Mouse (Mus musculus) gastrocnemius, postnatal 25 days (tissue): Measurements from ENCODE around the gene Tradd. TPM values are rescaled to one million over a fixed set of nuclear protein-coding genes. Genes with fewer than 3 reads are reported as not detected.

Source experiments
- DNase-seq: peaks from one replicate; pipeline ENCODE4 v3.0.0; 2022
- total RNA-seq, 2 experiments: library from RNA; stranded (reverse); gene quantifications; 1 replicate in 1 of 2; 2 replicates in 1 of 2; pipeline ENCODE4 v1.2.3; 2021

The Tradd gene
- total RNA-seq, 2 experiments from 2014 or later: 3.0 TPM

DNA sequence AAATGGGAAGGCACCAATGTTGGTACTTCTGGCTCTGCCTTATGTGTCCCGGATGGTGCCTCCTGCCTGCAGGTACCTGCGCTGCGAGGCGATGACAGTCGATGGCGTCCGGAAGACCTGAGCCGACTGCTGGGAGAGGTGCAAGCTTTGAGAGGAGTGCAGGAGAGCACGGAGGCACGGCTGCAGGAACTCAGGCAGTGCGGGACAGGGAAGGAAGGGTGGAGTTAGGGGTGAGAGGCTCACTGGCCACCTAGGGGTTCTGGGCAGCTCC is 6.4 kb upstream of the Tradd start:
- no peak for DNase-seq

DNA sequence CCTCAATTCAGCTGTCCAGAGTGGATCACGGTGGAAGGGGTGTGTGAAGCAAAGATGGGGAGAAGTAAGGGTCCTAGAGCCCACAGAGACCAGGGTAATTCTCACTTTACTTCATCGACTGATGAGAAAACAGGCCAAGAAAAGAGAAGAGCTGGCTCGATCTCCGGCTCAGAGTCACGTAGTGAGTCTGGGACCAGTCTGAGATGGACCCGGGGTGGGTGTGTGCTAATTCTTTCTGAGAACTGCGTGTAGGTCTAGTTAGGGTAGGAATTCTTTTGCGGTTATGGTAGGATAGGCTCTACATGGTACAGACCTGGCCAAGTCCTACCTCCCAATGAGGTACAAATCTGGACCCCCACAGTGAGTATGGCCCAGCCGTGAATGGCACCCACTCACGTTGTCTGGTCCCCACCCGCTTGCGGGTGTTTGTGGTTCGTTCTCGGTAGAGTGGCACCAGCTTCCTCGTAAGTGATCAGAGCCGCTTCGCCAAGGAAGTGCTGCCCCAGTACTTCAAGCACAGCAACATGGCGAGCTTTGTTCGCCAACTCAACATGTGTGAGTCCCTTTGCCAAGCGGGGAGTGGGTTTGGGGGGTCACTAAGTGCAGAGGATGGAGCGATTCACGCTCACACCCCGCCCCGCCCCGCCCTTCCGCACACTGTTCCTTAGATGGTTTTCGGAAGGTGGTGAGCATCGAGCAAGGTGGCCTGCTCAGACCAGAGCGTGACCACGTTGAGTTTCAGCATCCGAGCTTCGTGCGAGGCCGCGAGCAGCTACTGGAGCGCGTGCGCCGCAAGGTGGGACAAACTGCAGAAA is 5.9 kb upstream of the Tradd start:
- DNase-seq: no peak

DNA sequence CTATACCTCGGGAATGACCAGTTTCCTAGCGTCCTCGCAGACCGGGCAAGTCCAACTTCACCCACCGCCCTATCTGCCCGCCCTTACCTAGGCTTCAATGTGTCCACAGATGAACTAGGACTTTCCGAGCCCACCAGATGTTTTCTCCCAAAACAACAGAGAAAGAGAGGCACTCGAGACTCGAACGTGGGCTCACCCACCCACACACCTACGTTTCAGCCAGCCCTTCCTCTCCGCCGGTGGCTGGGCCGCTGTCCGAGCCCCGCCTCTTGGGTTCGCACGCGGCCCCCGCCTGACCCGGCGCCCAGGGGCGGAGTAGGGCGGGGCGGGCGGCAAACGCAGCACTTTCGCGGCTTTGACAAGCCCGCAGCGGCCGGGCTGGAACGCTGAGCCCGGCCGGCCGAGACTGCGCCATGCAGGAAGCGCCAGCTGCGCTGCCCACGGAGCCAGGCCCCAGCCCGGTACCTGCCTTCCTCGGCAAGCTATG is 5.1 kb upstream of the Tradd start, which contains the start of gene Hsf4:
Hsf4 (plus strand) TSS at position 341 of the 487 bp plus-strand sequence.
- DNase-seq: peak; percentile 71

DNA sequence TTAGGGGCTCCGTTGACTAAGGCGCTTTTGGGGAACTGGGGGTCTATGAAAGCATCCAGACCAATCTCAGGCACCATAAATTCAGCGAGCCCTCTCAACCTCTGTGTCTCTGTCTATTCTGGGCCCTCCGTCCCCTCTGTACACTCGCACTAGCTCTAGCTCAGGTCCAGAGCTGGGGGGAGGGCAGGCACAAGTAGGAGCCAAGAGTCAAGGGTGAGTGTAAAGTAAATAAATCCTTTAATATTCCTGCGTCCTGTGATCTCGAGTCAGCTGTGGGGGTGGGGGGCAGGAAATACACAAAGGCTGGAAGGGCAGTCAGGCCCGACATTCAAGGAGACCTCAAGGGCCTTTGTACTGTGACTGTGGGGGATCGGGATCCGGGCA is 4.7 kb upstream of the Tradd start:
- no peak for DNase-seq

DNA sequence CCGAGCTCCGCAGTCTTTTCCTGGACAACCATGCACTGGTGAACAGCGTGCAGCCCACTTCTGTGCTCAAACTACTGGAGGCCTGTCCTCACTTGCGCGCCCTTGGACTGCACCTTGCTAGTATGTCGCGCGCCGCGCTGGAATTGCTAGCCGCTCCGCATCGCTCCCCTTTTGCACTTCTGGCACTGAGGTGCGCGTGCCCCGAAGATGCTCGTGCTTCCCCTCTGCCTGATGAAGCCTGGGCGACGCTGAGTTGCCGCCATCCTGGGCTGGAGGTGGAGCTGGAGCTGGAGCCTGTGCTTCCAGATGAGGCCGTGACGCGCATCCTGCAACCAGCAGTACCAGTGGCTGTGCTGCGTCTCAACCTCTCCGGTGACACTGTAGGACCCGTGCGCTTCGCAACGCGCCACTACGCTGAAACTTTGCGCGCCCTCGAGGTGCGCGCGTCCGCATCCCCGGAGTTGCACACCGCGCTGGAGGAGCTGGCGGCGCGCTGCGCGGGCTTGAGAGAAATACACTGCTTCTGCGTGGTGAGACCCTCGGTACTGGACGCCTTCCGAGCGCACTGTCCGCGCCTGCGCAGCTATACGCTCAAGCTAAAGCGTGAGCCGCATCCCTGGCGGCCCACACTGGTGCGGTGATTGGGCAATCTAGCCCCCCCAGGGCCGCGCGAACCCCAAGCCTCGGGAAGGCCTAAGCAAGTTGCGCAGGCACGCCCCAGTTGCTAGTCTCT is 4.1 kb upstream of the Tradd start:
- DNase-seq: no peak

DNA sequence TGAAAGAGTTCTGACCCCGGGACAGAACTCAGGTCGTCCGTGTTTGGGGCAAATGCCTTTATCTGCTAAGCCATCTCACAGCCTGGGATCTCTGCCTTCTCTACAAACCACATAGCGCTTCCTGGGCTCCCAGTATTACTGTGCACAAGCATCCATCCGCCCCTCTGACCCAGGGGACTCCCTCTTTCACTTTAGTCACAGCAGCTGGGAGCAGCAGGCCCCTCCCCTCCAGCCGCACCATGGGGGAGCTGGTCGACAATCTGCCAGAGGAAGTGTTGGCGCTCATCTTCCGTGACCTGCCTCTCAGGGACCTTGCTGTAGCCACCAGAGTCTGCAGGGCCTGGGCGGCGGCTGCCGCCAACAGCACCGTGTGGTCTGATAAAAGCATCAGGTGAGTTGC is 2.4 kb upstream of the Tradd start:
- no peak for DNase-seq

DNA sequence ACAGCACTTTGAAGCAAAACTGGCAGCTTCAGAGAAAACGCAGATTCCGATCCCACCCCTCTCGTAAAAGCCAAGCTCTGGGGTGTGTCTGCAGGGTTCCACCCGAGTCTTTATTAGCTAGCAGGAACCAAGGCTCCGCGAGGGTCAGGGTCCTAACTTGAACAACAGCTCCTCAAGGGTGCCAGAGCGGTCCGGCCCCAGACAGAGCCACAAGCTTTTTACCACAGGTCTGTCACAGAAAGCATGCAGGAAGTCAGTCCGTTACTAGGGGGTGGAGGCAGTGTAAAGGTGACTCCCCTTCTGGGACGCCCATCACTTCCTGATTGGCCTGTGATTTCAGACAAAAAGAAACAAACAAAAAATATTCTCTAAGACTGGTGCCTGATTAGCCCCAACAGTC is 719 bp upstream of the Tradd start:
- no peak for DNase-seq

DNA sequence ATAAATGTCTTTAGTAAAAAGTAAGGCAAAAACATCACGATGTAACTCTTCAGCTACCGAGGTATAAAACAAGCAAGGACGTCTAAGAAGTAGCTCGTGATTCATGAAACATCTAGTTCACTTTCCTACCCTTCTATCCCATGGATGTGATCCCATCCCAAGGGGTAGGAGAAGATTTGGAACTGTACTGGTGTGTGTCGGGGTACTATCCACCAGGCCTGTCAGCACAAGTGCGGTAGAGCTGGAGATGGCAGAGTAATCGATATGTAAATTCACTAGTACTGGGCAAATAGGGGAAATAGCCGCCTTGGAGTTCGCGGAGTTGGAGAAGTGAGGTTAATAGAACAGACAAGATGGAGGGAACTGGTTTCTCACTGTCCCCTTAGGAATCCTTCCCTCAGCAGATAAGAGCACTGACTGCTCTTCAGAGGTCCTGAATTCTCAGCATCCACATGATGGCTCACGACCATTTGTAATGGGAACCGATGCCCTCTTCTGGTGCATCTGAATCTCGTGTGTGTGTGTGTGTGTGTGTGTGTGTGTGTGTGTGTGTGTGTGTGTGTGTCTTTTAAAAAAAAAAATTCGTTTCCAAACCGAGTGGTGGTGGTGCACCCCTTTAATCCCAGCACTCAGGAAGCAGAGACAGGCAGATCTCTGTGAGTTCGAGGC is 1.0 kb downstream of the Tradd start:
- no peak for DNase-seq

DNA sequence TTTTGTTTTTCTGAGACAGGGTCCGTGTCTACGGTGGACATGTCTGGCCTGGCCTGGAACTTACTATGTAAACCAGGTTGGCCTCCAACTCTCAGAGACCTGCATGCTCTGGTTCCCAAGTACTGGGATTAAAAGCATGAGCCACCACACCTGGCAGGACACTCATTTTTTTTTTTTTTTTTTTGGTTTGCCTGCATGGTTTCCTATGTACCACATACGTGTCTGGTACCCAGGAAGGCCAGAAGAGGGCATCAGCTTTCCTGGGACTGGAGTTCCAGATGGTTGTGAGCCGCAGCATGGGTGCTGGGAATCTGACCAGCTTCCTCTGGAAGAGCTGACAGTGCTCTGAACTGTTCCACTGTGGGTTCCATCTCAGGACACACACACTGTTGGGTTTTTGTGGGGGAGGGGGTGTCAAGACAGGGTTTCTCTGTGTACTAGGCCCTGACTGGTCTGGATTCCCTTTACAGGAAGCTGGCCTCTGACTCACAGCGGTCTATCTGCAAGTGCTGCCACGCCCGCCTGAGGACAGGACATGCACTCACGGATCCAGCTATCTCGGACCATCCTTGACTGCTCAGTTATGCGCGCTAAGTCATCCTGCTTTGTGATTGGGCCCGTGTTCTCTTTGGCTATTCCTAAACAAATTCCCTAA is 3.0 kb downstream of the Tradd start:
- DNase-seq: no peak

DNA sequence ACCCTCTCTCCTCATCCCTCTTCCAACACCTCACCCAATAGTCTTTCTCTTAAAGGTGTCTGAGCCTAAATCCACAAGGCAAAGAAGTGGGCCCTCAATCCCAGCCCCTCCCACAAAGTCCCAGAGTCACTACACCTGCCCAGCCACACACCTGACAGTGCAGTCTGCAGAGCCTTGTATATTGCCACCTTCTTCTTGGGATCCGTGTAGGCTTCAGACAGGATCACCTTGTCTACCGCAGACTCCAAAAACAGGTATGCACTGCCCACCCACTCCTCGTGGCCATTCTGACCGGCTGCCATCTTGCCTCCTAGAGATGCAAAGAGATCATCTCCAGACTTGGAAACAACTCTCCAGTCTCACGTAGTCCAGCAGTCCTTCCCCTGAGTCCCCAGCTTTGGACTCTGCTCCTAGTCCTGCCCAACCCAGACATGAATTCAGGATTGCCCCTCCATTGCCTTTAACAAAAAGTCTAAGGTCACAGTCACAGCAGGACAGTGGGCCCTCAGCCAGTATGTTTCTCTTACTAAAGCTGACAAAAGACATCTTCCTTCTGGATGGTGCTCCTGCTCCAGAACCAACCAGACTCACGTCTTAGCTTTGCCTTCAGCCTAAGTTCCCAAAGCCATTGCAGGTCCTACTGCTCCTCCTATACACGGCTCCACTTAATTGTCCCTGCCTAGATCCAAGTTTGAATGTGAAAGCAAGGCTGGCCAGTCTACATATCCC is 3.9 kb downstream of the Tradd start:
- DNase-seq: no peak

DNA sequence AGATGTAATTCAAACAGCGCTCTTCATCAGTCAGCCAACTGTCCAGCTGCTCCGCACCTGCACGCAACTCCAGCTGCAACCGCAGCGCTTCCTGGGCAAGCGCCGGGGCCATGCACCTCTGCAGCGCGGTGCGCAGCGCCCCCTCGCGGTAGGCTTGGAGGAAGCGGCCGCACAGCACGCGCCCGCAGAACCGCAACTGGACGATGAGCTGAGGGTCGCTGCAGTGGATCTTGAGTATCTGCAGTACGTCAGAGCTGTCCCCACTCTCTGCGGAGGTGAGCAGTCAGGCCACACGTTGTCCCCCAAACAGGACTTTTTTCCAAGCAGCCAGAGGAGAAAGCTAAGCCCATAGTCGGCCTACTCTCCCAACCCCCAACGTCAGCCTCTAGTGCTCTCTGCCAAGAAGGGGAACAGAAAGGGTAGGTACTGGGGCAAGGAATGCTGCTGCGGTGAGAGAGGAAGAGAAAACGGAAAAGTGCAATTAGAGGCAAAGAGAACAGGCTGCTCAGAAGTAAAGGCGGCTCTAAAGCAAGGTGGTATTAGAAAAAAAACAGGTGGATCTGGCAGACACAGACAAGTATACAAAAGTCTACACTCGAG is 4.6 kb downstream of the Tradd start:
- peak; percentile 64 for DNase-seq

DNA sequence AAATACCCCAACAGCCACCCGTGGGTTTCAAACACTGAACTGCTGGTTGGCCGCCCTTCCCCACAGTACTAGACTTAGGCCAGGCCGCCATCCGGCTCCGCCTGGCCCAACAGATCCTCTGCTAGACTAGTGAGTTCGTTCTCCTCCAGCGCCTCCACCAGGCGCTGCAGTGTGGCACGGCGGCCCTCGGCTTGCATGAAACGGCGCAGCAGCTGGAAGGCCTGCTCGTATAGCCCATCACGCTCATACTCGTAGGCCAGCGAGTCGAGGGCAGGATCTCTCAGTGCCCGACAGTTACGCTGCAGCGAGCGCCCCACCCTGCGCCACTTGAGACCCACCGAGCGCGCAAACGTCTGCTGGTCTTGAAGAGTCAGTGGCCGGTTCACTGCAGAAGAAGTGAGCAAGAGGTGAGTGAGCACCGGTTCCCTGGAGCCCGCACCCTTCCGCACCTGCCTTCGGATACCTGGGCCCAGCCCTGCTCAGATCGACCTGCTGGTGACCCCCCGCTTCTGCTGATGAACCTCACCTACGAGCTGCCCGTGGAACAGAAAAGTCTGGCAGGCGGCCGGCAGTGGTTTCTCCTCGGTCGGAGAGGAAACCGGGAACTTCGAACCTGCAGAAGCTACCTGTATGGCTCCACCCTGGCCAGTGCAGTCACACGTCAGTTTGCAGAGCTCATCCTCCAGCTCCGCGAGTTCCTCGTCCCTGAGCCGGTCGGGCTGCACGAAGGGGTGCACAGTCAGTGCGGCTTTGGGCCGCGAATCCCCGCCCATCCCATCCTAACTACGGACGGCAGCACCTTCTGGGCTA is 5.3 kb downstream of the Tradd start:
- no peak for DNase-seq

DNA sequence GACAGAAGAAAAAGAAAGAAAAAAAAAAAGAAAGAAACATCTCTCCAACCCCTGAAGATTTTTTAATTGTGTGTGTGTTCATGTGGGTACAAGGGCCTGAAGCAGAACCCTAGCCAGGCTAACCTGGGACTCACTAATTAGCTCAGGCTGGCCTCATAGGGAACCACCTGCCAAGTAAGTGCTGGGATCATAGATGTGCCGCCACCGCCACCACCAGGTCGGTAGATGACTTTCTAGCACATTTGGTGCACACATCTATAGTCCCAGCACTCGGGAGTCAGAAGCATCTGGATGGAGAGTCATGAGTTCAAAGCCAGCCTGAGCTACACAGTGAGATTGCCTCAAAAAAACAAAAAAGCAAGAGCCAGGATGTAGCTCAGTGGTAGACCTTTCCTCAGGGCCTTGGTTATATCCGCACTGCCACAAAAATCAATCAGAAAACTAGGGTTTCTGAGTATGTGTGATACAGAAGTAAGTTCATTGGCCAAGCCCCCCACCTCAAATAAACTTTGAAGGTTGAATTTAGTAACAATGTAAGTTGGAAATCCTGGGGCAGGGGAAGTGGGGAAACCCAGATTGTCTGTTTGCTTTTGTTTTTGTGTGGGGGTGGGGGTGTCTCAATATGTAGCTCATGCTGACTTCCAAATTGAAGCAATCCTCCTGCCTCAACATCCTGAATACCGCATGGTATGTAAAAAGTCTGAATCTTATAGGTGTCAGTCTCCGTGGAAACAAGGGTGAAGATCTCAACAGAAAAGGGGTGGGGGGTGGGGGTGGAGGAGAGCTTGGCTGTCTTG is 6.9 kb downstream of the Tradd start:
- no peak for DNase-seq

DNA sequence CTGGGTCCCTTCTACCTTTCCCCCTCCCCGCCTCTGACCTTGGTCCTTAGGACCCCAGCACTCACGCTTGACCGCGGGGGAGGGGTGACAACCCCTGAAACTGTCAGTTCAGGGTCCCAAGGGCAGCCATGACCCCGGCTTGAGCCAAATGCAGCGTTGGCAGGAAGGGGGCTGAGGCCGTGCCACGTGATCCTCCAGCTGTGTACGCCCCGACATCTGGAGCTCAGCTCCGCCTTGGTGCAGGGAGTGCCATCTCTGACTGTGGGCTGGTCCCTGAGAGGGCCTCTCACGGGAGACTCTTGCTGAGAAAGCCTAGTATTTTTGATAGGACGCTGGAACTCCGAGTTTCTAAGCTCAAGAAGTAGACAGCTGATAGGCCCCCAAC is 9.5 kb downstream of the Tradd start, which contains the start of gene B3gnt9:
B3gnt9 (minus strand) TSS at position 188 of the 385 bp plus-strand sequence.
- DNase-seq: peak; percentile 85

DNA sequence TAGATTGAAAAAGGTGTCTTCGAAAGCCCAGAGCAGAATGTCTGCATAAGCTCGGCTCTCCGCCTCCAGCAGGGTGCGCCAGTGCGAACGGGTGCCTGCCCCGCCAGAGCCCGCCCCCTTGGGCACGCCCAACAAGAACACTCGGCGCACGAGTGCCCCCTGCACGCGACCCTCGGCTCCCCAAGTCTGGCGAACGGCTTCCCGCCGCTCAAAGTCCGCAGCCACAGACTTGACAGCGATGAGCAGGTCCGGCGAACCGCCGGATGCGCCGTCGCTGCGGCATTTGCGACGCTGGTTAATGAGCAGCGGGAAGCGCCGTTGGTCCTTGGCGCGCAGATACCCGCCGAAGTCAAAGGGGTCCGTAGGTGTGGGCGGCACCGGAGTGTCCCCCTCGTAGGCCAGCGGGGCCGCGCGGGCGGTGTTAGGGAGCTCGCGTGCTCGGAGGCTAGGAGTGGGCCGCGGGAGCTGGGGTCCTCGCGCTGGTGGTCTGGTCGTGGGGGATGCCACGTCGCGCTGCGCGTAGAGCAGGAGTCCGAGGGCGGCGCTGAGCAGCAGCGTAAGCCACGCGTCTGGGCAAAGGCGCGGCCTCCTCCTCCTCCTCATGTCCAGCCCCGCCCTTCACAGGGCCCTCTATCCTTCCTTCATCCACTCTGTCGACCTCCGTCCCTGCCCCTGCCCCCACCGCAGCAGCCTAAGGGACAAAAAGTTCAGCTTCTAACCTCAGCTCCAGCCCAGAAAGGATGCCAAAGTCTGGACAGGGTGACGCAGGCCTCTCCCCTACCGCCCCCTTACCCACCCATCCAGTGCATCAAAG is 10.1 kb downstream of the Tradd start:
- DNase-seq: peak; percentile 86

DNA sequence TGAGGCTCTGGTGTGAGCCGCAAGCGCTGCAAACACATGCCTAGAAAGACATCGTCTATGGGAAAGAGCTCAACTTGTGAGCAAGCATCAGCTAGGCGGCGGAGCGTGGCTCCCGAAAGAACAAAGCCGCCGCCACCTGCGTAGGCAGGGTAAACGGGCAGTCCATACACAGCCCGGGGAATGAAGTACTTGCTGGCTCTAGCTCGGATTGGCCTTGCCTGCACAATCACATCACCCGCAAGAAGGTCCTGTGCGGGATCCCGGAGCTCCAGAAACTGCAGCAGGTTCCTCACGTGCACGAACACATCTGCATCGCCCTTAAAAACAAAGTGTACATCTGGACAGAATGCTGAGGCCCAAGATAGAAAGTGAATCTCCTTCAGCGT is 10.7 kb downstream of the Tradd start:
- DNase-seq: no peak

DNA sequence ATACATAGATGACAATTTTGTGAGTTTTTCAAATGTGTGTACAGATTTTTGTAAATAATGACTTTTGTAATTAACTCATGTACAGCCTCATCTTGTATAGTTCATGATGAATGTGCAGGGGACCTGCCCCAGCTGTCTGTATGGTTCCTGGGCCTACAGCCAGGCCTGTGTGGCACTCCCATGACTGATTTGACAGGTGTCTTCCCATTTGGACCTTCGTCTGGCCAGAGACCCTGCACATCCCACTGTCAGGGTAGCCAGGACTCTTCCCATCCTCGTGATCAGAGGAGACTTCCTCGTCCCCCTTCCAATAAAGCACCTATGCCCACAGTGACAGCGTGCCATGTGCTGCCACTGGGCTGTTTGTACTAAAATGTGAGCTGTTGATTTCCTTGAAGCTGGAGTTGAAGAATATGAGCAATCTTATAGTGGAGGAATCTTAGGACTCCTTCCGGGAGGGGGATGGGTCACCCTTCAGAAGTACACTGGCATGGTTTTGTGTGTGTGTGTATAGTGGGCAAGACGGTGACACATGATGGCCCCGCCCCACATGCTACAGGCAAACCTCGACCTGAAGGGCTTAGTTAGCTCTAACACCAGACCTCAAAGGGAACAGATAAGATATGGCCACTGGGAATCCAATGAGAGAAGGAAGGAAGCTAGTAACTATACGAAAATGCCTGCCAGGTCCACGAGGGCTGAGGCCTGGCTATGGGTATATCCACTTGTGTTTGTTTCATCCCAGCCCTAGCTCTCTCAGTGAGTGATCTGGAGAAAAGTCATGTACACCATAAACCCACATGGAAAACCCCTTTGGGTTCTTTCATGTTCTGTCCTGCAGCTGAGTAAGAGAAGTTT is 11.5 kb downstream of the Tradd start:
- DNase-seq: no peak

DNA sequence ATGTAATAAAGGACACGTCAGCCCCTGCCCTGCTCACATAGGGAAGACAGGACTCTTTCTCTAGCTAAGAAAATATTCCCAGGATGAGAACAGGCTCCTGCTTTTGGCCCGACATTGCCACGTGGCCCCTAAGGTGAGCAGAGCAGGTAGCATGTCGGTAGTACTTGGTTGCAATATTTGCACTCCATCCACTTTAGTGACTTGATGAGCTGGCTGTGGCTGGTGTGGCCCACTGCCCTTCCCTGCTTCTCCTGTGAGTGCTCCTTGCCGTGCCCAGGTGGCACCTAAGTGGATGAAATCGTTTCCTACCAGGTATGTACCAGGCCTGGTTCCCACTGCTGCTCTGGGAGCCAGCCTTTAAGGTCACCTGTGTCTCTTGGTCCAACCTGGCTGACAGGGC is 12.5 kb downstream of the Tradd start:
- no peak for DNase-seq
